Mouse (Mus musculus) thymus, postnatal 25 days (tissue): Measurements from ENCODE around the gene Myh7b.

ENCODE experiments used
- DNase-seq: peaks from one replicate; pipeline ENCODE4 v3.0.0; 2022

Gene Myh7b

GRCm38 (mm10) chr2:155610978-155611377, at the start of gene Myh7b:
Myh7b (plus strand) TSS chr2:155611212.
- no peak for DNase-seq

DNA sequence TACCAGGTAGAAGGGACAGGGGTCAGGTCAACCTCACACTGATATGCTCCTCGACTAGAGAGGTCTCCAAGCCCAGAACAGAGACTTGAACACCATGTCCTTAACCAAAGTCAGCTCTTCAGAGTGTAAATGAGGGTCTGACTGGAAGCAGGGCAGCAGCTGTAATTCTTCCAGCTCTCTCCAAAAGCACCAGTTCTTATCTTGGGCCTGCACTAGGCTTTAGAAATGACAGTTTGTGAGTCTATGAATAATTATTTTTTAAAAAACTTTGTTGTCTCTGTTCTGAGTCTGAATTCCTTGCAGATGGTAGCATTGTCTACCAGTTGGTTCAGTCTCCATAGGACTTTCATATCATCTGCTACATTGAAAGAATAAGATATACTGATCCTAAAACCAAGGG, 48.8 kb upstream of the Myh7b start:
- no peak for DNase-seq

DNA sequence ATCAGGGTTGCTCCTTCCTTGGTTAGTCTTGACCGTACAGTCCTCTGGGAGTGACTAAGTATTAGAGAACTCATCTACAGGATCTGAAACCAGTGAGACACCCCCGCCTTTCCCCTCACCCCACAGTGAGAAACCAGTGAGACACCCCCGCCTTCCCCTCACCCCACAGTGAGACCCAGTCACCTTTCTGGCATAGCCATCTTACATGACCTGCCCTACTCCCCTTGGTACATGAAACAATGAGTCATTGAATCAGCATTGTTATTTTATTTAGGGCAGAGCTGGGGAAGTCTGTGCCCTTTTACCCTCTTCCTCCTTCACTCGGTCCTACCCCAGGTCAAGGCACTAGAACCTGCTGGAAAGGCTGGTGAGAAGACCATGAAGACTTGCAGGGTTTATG, 48.1 kb upstream of the Myh7b start:
- DNase-seq = no peak

- DNase-seq = no peak
These were observed 43.3 kb upstream of the Myh7b start for GRCm38 (mm10) chr2:155567751-155568150.

DNA sequence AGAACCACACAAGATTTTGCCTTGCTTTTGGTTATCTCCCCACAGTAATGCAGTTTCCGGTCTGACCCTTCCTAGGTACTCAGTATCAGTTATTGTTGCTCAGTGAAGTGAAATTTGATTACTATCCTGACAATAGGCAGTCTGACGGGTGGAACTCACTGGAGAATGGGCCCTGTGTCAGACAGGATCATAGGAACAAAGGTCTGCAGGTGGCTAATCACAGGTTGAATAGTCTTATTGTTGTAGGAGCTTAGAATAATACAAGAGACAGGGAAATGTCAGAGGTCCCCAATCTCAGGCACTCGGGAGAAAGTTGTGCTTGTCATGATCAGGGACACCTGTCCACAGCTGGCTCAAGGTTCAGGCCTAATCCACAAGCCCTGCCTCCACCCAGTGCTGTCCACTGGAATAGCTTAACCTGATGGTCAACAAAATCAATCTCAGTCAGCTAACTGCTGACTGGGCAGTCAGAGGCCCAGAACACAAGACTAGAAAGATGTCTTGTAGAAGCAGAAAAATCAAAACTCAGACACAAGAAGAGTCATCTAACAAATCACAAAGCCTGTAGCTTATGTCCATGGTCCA, 41.7 kb upstream of the Myh7b start:
- no peak for DNase-seq

- no peak for DNase-seq
These were observed 38.0 kb upstream of the Myh7b start for GRCm38 (mm10) chr2:155573001-155573400.

- DNase-seq = no peak
These were observed 37.0 kb upstream of the Myh7b start for GRCm38 (mm10) chr2:155573996-155574395.

DNA sequence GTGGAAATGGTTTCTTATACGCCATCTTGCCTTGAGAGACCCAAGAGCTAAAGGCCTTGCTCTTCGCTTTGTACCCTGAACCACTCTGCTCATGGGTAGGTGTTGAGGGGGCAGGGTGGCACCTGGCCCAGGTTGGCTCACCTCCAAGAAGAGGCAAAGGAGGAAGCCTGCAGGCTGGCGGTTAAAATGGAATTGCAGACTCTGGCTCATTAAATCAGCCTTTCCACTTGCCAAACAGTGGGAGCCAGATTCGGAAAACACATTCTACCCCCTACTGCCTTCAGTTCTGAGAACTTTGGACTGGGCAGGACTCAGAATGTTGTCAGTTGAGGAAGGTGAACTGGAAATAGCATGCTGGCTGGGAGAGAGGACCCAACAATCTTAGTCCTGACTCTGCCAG, 36.3 kb upstream of the Myh7b start:
- no peak for DNase-seq

DNA sequence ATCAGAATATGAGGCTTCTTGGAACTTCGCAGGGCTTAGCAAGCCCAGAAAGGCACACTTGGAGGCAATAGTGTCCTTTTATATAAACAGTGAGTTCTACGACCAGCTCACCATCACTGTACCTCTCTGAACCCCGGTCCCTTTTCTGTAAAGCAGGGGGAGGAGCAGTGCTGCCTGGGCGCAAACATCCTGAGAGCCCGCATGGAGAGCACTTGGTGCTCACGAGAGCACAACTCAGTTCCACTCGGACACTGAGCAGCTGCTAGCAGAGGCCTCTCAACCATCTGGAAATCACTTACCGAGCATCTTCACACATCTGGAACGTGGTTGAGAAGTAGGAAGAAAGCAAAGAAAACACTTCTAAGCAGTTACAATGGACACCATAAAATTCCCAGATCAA, 34.4 kb upstream of the Myh7b start:
- DNase-seq = no peak

DNA sequence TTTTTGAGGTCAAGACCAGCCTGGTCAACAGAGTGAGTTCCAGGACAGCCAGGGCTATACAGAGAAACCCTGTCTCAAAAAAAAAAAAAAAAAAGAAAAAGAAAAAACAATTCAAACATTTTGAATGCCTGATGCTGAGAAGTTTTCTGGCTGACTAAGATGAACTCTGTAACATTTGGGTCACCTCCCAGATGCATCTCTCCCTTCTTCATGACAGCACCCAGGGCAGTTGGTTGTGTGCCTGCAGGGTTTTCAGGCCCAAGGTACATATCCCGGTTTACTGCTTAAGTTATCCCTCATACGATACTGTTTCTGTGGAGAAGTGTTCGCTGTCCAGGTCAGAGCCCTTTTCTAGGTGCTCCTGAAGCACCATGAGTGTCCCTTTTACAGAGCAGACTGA, 30.7 kb upstream of the Myh7b start:
- no peak for DNase-seq

GRCm38 (mm10) chr2:155582384-155582995, 28.5 kb upstream of the Myh7b start:
- DNase-seq = no peak

- no peak for DNase-seq
These were observed 28.0 kb upstream of the Myh7b start for GRCm38 (mm10) chr2:155582996-155583395.

- peak; percentile 42 for DNase-seq
These were observed 27.0 kb upstream of the Myh7b start for GRCm38 (mm10) chr2:155583927-155584530.

- DNase-seq = no peak
These were observed 25.9 kb upstream of the Myh7b start for GRCm38 (mm10) chr2:155585082-155585481.

- no peak for DNase-seq
These were observed 25.5 kb upstream of the Myh7b start for GRCm38 (mm10) chr2:155585486-155585885.

DNA sequence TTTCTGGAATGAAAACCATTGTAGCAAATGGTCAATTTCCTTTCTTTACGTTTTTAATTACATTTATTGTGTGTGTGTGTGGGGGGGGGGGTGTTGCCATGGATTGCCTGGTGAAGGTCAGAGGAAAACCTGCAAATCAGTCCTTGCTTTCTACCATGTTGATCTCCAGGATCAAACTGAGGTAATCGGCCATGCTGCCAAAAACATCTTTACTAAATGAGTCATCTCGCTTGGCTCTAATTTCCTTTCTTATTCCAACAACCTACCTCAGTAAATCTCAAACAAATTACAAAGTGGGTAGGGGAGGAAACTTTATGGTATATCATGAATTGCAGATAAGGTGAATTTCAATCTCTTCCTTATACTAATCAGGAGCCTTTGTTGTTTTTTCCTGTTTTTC, 22.9 kb upstream of the Myh7b start:
- DNase-seq = no peak

- DNase-seq = no peak
These were observed 21.5 kb upstream of the Myh7b start for GRCm38 (mm10) chr2:155589521-155589920.

DNA sequence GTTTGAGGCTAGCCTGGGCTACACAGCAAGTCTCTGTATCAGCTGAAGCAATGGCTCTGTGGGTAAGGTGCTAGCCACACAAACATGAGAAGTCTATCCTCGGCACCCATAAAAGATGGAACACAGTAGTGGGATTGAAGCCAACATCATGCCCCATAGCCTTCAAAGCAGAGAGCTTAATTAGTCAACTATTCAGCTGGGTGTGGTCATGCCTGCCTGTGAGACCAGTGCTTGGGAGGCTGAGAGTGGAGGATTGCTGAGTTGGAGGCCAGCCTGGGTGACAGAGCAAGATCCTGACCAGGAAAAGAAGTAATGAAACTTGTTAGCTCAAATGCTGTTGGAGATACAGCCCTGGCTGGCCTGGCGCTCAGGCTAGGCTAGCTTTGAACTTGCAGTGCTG, 20.1 kb upstream of the Myh7b start:
- no peak for DNase-seq

- peak; percentile 13 for DNase-seq
These were observed 19.3 kb upstream of the Myh7b start for GRCm38 (mm10) chr2:155591676-155592075.

DNA sequence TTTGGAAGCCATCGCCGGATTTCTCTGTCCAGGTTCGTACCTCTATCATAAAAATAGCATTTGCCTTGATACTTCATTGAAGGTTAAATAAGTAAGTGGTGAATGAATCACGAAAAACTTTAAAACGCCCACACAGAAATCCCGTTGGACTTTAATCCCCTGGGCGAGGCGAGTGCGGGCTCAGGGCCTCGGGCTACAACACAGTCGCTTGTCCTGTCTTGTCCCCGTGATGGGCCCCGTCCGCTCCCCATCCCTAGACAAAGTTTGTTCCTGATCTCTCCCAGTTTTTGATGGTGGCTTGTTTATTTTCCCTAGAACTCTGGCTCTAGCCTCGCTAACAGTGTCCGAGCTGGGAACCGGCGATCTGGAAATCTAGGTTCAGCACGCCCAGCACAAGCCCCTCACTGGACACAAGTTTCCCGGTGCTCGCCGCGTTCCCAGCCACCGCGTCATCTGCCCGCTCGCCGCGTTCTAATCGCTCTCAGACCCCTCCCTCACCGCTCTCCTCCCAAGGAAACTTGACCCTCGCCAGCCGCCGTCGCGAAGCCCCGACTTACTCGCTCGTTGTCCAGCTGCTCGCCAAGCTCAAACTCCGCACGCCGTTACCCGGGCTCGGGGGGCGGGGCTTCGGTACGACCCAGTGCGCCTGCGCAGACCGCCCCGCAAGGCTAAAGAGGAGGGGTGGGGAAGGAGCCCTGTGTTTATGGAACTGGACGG, 18.7 kb upstream of the Myh7b start, which contains the start of gene Gss:
TSS of gene Gss (minus strand) at position 674 of the 717 bp plus-strand sequence.
- DNase-seq = peak; percentile 96

DNA sequence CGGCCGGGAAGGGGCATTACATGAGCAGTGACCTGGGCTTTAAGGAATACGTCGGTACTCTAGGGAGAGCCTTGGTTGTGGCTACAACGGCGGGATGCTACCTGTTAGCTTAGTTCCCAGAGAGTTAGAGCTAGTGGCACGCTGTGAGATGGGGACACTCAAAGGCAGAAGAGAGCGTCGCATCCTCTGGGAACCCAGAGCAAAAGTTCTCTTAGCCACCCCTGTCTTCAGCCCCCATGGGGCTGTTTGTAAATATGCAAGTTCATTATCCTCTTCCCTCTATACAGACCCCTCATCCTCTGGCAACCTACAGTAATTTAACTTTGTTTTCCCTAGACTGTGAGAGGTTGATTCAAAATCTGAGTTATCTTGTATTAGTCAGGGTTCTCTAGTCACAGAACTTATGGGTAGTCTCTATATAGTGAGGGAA, 18.1 kb upstream of the Myh7b start:
- DNase-seq = no peak

- no peak for DNase-seq
These were observed 15.5 kb upstream of the Myh7b start for GRCm38 (mm10) chr2:155595516-155595915.

- no peak for DNase-seq
These were observed 7.3 kb upstream of the Myh7b start for GRCm38 (mm10) chr2:155603707-155604106.
